Mouse (Mus musculus): ENCODE data around the gene Srpk1.

Srpk1 gene

DNA sequence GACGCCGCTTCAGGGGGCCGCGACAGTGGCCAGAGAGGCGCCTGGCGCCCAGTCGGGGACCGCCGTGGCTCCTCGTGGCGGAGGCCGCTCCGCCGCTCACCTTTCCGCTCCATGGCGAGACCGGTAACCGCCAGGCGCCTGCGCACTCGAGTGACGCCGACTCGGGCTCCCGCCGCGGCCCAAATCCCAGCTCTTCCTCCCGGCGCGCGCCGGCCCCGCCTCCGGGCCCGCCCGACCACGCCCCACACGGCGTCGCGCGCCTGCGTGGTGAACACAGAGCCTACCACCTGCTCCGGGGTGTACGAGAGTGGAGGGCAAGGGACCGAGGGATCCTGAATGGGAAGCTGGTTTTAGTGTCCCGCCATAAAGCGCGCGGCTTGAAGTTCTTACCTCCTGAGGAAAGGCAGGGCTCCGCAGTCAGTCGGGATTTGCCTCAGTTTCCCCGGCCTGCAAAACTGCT is at the start of gene Srpk1:
Gene Srpk1, minus strand, starts transcription at position 410 of the 460 bp plus-strand sequence.
- DNase-seq (ENCODE audit: low spot score): peak; percentile 91

DNA sequence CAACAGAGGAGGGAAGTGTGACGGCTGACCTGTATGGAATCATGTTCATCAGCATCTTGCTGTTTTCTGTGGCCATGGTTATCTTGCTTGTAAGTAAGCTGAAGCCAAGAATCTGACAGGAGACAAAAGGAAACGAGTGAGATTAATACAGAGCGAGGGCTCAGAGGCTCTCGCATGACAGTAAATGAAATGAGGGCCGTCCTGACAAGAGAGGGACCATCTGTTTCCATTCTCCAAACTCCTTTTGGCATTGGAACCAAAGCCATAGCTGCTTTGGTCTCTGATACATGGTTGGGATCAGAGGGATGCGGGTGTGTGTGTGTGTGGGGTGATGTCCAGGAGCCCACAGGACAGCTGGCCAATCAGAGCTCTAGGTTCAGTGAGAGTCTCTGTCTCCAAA is 37.1 kb upstream of the Srpk1 start:
- DNase-seq (ENCODE audit: low spot score): no peak

DNA sequence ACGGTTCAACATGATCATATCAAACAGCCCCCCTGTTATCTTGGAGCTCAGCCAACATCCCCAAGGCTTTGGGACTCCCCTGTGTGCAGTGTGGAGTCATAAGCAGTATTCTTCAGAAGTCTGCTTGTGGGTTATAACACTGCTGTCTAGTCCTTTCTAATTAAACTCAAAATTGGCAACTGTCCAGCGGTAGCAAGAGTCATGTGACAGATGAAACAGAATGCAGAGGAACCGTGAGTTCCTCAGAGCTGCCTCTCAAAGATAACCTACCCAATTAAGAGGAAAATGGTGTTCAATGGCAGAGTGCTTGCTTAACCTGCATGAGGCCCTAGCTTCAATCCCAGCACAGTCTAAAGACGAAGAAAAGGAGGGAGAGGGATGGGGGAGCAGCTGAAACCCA is 35.4 kb upstream of the Srpk1 start:
- no peak for DNase-seq (ENCODE audit: low spot score)

DNA sequence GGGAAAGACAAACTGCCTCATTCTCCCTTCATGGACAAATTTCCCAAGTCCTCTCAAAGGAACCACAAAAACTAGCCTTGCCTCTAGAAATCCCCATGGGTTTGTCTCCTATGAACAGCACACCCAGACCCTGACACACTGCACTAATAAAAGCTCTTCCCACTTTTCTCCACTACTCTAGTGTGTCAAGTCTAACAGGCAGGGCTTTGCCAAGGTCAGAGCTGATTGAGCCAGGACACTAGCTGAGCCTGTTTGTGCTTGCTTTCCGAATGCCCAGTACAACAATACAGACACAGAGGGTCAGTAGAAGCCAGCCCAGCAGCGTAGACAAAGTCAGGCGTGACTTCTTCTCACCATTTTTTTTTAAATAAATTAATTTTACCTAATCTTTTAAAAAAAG is 27.8 kb upstream of the Srpk1 start:
- no peak for DNase-seq (ENCODE audit: low spot score)

DNA sequence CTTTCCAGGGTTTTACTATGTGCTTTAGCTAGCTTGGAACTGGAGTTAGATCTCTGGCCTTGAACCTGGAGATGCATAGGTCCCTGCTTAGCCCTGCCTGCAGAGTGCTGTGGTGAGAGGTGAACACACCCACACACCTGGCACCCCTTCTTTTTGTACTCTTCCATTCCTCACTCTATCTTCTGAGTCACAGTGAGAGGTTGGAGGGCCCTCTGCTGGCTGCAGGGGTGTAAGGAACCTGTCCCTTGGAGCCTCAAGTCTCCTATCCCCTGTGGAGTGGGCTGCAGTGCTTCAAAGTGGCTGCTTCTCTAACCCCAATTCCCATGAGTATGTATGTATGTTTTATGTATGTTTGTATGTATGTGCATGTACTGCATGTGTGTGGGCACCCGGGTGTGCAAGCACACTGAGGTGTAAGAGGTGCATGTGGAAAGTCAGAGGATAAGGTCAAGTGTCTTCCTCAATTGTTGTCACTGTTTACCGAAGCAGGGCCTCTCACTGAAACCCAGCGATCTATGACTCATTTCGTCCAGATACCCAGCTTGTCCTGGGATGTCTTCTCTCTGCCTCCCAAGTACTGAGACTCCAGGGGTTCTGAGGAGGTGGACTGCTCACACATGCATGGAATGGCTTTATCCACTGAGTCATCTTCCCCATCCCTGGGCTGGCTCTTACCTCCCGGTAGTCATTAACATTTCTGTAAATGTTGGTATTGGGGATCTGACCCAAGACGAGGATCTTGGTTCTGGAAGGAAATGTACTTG is 26.3 kb upstream of the Srpk1 start:
- DNase-seq (ENCODE audit: low spot score): peak; percentile 54

DNA sequence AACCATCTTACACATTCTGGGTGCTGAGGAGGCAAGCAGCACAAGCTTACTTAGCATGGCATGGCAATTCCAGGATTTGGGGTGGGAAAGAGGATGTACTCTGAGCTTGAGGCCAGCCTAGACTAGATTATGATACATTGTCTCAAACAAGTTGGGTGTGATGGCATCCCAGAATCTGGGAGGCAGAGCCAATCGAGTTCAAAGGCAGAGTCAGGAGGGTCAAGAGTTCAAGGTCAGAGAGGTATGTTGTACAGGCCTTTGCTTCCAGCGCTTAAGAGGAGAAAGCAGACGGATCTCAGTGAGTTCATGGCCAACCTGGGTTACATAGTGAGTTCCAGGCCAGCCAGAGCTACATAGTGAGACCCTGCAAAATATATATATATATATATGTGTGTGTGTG is 23.7 kb upstream of the Srpk1 start:
- DNase-seq (ENCODE audit: low spot score): no peak

DNA sequence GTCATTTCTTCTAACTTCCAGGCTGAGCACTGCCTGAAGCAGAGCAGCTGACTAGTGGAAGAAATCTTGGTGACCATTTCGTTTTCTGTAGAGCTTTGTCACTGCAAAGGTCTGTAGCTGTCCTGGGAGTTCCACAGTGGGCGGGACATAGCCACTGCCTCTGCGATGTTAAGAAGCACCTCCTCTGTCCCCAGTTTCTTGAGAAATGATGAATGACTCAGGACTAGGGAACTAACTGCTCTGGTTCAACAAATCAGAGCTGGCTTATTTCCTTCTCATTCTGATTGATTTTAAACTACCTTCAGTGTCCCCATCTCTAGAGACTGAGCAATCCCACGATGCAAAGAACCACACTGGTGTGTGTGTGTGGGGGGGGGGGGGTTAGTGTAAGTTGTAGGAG is 21.6 kb upstream of the Srpk1 start:
- no peak for DNase-seq (ENCODE audit: low spot score)

DNA sequence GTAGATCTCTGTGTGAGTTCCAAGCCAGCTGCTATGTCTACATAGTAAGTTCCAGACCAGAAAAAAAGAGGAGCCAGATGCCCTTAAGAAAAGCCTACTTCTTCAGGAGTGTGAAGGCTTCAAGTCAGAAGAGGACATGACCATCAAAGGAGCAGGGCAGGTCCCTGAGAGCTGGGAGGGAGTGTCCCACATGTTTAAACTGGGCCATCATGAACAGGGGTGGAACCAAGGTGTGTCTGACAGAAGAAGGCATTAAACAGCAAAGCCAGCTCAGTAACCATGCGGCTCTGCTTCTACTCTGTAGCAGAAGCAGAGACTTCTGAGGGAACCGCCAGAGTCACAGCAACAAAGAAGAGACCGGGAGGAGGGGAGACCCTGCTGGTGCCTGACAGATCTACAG is 21.2 kb upstream of the Srpk1 start:
- no peak for DNase-seq (ENCODE audit: low spot score)

DNA sequence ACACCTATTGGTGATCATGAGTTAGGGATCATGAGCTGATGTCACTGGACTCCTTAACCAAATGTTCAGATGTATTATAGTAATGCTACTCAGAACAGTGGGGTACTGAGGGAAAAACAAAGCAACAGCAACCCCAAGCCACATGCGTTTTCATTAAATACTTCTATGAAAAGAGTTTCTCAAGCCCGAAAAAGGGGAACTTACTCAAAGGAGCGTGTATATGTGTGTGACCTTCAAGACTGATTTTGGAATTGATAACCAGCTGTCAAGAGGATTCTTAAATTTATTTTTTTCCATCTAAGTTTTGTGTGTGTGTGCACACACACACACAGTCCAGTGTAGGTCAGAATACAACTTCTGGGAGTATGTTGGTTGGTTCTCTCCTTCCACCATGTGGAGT is 17.6 kb upstream of the Srpk1 start:
- no peak for DNase-seq (ENCODE audit: low spot score)

DNA sequence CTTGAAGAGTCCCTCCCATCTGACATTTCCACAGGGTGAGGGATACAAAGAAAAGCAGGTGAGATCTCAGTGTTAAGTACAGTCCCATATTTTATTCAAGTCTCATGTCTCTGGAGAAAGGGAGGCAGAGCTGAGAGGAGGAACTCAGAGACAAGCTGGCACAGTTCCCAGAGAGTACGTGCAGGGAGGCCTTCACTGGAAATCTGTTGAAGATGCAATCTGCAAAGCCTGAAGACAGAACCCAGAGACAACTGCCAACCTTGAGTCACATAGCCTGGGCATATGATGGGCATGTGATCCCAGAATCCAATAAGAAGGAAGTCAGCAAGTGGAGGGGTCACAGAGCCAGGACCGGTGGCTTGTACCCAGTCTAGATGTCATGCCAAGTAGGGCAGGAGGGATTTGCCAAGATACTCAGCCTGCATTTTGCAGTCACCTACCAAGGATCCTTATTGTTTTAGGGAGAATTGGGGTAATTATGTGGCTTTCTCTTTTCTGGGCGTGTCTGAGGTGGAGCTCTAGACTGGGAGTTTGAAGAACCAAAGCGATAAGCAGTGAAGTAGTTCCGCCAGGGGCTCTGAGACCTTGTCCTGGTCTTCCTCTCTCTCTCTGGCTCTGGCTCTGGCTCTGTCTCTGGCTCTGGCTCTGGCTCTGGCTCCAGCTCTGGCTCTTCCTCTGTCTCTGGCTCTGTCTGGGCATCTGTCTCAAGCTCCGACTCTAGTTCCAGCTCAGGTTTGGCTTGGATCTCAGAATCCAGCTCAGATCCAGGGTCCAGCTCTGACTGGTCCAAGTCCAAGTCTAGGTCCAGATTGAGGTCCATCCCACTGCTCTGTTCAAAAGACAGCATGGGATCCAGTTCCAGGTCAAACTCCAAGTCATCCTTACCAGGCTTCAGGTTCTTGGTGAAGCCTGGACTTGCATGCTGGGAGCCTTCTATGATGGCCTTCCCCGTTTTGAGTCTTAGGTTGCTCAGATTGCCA is 15.5 kb upstream of the Srpk1 start:
- DNase-seq (ENCODE audit: low spot score): peak; percentile 74

DNA sequence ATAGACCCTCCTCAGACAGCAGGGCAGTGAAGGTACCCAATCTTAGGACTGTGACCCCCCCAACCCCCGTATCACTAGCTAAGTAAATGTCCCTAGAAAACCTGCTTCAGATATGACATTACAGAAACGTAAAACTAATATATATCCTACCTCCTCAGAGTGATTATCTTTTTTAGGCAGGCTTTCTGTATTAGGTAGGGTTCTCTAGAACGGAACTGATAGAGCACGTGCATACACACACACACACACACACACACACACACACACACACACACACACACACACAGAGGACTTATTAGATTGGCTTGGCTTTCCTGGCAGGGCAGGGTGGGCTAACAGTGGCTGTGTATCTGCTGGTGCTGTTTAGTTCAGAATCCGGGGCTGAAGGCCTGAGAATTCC is 13.3 kb upstream of the Srpk1 start:
- DNase-seq (ENCODE audit: low spot score): no peak

DNA sequence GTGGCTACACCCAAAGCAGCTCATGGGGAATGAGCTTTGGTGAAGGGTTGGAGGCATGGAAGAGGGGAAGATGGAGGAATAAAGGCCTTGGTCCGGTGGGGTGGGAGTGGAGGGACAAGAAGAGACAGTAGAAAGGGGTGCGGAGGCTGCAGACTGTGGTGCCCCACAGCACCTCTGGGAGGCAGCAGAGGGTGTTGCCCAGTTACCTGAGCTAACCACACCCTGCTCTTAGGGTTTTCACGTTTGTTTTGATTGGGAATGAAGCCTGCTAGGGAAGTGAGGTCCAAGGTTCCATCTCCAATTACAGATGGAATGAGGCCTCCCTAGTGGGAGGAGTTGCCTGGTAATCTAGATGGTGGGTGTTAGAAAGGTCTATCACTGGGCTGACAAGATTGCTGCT is 6.6 kb upstream of the Srpk1 start:
- no peak for DNase-seq (ENCODE audit: low spot score)

DNA sequence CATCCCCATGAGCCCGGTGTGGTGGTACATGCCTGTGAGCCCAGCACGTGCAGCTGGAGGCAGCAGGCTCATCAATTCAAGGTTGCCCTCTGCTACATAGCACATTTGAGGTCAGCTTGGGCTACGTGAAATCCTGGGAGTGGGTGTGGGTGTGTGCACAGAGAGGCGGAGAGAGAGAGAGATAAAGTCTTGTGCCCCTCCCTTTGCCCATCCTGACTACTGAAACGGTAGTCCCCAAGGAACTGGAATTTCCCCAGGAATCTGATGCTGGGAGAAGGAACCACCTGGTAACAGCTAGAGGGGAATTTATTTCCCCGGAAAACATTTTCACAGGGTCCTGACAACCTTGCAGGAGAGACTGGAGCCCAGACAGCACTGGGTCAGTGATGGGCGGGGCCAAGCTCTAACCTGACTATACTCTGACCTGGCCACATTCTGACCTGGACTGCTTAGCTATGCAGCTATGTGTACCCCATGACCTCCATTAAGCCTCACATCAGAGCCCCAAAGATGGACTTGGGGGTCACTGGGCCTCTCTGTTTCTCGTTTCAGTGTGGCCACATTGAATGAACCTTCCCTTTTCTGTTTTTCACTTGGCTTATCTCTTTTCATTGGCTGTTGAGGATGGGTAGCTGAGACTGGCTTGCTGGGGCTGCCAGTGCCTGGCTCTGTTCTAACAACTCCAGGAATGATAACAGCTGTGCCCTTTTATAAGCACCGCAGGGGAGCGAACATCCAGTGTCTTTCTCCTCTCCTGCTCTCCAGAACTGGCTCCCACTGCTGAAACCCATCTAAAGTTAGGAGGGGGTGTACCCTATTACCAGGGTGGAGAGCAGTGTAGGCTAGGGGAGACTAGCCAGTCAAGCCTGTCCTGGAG is 6.0 kb upstream of the Srpk1 start:
- DNase-seq (ENCODE audit: low spot score): no peak

DNA sequence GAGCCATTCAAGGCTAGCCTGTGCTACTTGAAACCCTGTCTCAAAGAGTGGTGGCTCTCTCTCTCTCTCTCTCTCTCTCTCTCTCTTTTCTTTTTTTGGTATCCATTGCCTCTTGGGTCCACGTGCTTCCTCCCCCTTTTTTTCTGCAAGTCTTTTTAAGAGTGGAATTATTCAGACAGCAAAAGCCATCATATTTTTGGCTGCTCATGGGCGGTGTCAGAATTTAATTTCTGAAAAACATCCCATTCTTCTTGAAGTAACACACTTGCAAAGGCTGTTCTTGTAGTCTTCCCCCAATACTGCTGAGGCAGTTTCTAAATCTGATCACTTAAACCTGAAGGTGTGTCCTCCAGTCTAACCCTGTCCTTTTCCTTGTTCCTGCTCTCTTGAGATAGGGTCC is 4.4 kb upstream of the Srpk1 start:
- no peak for DNase-seq (ENCODE audit: low spot score)

DNA sequence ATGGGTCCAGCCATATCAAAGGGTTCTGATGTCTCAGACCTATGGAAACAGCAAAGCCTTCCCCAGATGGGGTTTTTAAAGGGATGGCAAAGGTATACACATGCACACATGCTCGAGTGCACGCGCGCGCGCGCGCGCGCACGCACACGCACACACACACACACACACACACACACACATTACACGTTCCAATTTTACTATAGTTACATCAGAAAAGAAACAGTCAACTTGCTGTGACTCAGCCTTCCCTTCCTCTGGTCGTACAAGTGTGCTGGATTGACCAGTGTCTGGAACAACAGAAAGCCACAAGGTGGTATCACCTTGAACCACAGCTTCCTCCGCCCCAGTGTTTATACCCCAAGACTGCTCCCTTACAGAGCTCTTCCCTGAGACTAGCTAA is 2.8 kb upstream of the Srpk1 start:
- no peak for DNase-seq (ENCODE audit: low spot score)

DNA sequence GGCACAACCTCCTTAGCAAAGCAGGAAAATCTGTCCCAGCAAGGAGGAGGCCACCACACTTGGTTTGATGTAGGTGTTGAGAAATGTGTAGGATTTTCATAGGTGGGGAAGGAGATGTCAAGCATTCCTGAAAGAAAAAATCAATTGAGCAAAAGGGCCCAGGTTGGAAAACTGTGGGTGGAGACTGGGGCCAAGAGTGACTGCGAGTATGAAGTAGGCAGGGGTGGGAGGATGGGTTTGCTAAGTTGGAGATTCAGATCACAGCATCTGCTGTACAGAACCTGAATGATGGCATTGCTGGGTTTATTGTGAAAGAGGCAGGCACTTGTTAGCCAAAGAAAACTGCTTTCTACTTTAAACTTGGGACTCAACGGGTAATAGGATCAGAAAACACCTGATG is 2.3 kb upstream of the Srpk1 start:
- no peak for DNase-seq (ENCODE audit: low spot score)

DNA sequence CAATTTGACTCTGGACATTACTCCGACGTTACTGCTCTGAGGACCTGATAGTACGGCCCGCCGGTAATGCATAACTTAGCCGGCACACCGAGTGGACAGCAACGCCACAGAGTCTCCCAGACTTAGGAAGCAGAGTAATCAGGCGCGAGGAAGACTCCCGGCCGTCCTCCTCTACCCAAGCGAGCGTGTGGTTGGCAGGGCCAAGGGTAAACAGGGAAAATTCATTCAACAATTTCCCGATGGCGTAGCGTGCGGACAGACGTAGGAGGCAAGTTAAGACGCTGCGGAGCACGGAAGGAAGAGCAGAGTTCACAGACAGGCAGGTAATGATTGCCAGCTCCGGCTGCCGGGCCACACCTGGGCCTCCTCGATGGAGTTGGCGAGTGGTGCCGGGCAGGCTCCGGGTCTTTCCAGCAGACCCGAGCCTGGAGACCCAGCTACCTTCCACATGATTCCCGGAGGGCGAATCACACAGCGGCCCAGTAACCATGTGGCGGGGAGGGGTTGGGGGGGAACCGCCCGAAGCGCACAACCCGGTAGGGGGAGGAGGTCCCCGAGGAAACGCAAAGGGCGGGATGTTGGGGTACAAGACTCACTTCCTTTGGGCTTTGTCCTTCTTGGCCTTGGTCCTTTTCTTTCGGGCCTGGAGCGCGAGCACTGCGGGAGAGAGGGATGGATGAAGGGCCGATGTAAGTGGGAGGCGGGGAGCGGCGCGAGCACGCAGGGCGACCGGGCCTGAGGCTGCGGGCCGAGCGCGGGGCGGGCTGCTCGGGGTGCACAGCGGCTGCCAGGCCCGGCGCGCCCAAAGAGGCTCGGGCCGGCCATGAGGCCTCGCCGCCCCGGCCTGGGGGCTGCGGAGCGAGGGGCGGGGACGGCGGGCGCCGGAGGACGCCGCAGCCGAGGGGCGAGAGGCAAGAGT is 869 bp downstream of the Srpk1 start:
- peak; percentile 58 for DNase-seq (ENCODE audit: low spot score)

DNA sequence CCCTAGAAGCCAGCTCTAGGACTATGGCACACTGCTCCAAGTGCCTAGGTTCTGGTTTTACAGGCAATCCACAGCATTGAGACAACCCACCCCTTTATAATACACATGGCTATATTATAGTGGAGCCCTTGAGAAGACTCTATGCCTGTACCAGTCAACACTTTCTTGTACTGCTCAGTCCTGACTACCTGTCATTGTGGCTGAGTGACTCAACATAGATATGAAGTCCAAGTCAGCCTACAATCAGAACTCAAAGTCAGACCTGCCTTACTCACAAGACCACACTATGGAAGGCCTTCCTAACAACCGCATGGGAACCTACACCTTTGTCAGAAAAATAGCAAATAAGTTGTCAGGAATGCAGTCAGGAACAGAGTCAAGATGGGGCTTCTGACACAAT is 3.7 kb downstream of the Srpk1 start:
- DNase-seq (ENCODE audit: low spot score): no peak

DNA sequence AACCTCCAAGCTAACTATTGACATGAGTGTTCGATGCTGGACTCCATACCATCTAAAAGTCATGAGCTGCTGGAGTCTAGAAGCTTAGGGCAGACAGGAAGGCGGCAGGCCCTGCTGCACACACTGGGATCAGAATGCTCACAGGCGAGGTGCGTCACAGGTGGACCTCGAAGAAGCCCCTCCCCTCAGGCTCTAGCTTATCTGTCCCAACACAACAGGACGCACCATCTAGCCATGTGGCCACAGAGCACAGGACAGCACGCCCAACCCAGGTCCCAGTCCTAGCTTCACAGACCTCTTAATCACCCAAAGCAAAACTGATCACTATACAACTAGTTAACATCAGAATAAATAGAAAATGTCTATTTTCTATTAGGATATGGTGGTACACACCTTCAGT is 4.4 kb downstream of the Srpk1 start:
- no peak for DNase-seq (ENCODE audit: low spot score)

DNA sequence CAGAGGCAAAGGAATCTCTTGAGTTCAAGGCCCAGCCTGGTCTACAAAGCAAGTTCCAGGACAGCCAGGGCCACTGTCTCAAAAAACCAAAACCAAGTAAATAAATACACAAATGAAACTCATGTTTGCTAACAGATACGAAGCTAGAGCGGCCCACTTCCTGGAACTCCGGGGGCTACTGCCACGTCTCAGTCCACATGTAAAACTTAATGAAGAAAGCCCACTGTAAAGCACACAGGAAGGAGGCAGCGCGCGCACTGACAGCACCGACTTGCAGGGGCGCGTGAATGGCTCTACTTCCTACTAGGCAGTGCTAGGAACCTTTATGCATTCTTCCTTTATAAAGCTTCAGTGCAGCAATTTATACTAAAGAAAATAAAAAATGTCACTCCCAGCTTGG is 4.9 kb downstream of the Srpk1 start:
- DNase-seq (ENCODE audit: low spot score): no peak

DNA sequence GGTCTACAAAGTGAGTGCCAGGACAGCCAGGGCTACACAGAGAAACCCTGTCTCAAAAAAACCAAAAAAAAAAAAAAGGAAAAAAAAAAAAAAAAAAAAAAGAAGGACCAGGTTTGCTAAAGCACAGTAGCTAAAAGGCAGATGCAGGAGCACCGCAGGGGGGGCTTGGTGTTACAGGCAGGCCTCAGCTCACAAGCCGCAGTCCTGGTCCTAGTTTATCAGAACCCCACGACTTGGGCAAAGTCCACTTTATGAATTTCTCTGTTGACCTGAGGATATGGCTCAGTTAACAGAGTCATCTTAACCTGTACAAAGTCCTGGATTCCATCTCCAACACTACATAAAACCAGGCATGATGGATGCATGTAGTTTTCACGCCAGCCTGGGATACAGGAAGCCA is 7.2 kb downstream of the Srpk1 start:
- no peak for DNase-seq (ENCODE audit: low spot score)
